27 mouse cellular contexts compared by ENCODE assay signal in genomic region chr2:75149036-75149435, GRCm38 (mm10).
"Had no signal": no experiment of that assay in that cellular context is flagged by ENCODE, and none has a peak within 500 bp of the region (broad histone marks: within the 10 kb centered on the region; RNA-seq: fewer than 3 reads in every experiment).

No protein-coding gene starts in this region.

- H3K9ac ChIP-seq: embryonic facial prominence, embryonic 12.5 days; embryonic facial prominence, embryonic 13.5 days; embryonic facial prominence, embryonic 15.5 days; forebrain, embryonic 12.5 days; forebrain, embryonic 13.5 days; forebrain, embryonic 15.5 days; forebrain, postnatal 0 days had no signal

- H3K27ac ChIP-seq: embryonic facial prominence, embryonic 10.5 days; embryonic facial prominence, embryonic 12.5 days; embryonic facial prominence, embryonic 13.5 days; embryonic facial prominence, embryonic 15.5 days; forebrain, embryonic 10.5 days; forebrain, embryonic 12.5 days; forebrain, embryonic 13.5 days; forebrain, embryonic 15.5 days; gastrocnemius, adult 2 months; heart, adult 2 months had no signal

- H3K4me1 ChIP-seq: forebrain, embryonic 12.5 days had no signal

- ATAC-seq: forebrain, embryonic 13.5 days; forebrain, embryonic 14.5 days; forebrain, embryonic 15.5 days; forebrain, embryonic 16.5 days; forebrain, postnatal 0 days had no signal

- H3K4me3 ChIP-seq: embryonic facial prominence, embryonic 13.5 days; embryonic facial prominence, embryonic 15.5 days; erythroblast, embryonic 14.5 days; forebrain, embryonic 10.5 days; forebrain, embryonic 12.5 days; forebrain, embryonic 13.5 days; forebrain, embryonic 15.5 days; heart, adult 2 months had no signal

- H3K36me3 ChIP-seq: embryonic facial prominence, embryonic 10.5 days; embryonic facial prominence, embryonic 12.5 days; embryonic facial prominence, embryonic 13.5 days; embryonic facial prominence, embryonic 15.5 days; forebrain, embryonic 10.5 days; forebrain, embryonic 12.5 days; forebrain, embryonic 15.5 days had no signal

- H3K4me2 ChIP-seq: forebrain, embryonic 12.5 days; forebrain, embryonic 13.5 days; forebrain, embryonic 15.5 days had no signal

- DNase-seq: cerebellum, adult 2 months; cerebellum, adult 8-10 months; cerebellum, adult 9-10 months; cerebellum, adult 9-11 months; cerebellum, postnatal 10 days; cerebellum, postnatal 14 days; cerebellum, postnatal 25 days; cerebellum, postnatal 36 days; embryo, embryonic 11 days; forebrain, postnatal 0 days; gastrocnemius, adult 2 months; gastrocnemius, postnatal 10 days; gastrocnemius, postnatal 14 days; gastrocnemius, postnatal 25 days; gastrocnemius, postnatal 36 days; heart, adult 2 months had no signal

- H3K9me3 ChIP-seq: embryonic facial prominence, embryonic 10.5 days; embryonic facial prominence, embryonic 12.5 days; embryonic facial prominence, embryonic 13.5 days; embryonic facial prominence, embryonic 15.5 days; forebrain, embryonic 10.5 days; forebrain, embryonic 12.5 days; forebrain, embryonic 13.5 days; forebrain, embryonic 15.5 days had no signal
